Mouse (Mus musculus) lung, embryonic 14.5 days (tissue): ENCODE measurements around the gene Tmem202. TPM values are rescaled to one million over a fixed set of nuclear protein-coding genes. Genes with fewer than 3 reads are reported as not detected.

Experiments
- ATAC-seq: fragments of 200-750 bp; cut with Nextera tagmentation; 2 replicates; pipeline ENCODE4 v1.8.0; 2017; ENCODE audit warnings: mild to moderate bottlenecking, moderate TSS enrichment, moderate library complexity; ENCODE audit not compliant: insufficient read depth
- DNase-seq: peaks from one replicate; pipeline ENCODE4 v3.0.0-alpha.2; 2015
- H3K27ac ChIP-seq: fragments of 300-500 bp; sonication (generic); 2 replicates; pipeline ENCODE4 v1.5.1; 2014; ENCODE audit warnings: low read depth, mild to moderate bottlenecking, moderate library complexity
- H3K27me3 ChIP-seq: fragments of 300-500 bp; sonication (generic); 2 replicates; pipeline ENCODE4 v1.6.1; 2014; ENCODE audit warnings: low read length, control low read depth; ENCODE audit not compliant: insufficient read depth
- H3K36me3 ChIP-seq: fragments of 300-500 bp; sonication (generic); 2 replicates; pipeline ENCODE4 v1.6.1; 2014; ENCODE audit warnings: control low read depth; ENCODE audit not compliant: insufficient read depth
- H3K4me1 ChIP-seq: fragments of 300-500 bp; sonication (generic); 2 replicates; pipeline ENCODE4 v1.6.1; 2014; ENCODE audit warnings: antibody characterized with exemption, control low read depth; ENCODE audit not compliant: insufficient read depth
- H3K4me2 ChIP-seq: fragments of 300-500 bp; sonication (generic); 2 replicates; pipeline ENCODE4 v1.6.1; 2014; ENCODE audit warnings: mild to moderate bottlenecking
- H3K4me3 ChIP-seq: fragments of 300-500 bp; sonication (generic); 2 replicates; pipeline ENCODE4 v1.5.1; 2014; ENCODE audit warnings: low read depth, low read length
- H3K9ac ChIP-seq: fragments of 300-500 bp; sonication (generic); 2 replicates; pipeline ENCODE4 v1.6.1; 2014
- H3K9me3 ChIP-seq: fragments of 300-500 bp; sonication (generic); 2 replicates; pipeline ENCODE4 v1.6.1; 2016; ENCODE audit warnings: low read depth, low read length, control low read depth
- CTCF ChIP-seq: IDR thresholded peaks from 2 replicates; pipeline ENCODE4 v1.5.1; 2016; ENCODE audit warnings: antibody characterized with exemption, low read depth
- WGBS: fragments of 180-500 bp; shearing (Covaris S2); extraction: QIAGEN DNeasy Blood & Tissue Kit; methylation state at CpG from one replicate; pipeline ENCODE4 v1.1.7; 2014; 5-methylcytosine and 5-hydroxymethylcytosine counted together
- polyA plus RNA-seq: library from polyadenylated mRNA; unstranded; fragments of >200 nt; fragmentation: Nextera tagmentation; extraction: Ambion mirVana; gene quantifications from 2 replicates; pipeline ENCODE4 v1.2.1, GENCODE M21; 2014

The Tmem202 gene
- polyA plus RNA-seq, 1 experiment from 2014 or later = not detected

DNA sequence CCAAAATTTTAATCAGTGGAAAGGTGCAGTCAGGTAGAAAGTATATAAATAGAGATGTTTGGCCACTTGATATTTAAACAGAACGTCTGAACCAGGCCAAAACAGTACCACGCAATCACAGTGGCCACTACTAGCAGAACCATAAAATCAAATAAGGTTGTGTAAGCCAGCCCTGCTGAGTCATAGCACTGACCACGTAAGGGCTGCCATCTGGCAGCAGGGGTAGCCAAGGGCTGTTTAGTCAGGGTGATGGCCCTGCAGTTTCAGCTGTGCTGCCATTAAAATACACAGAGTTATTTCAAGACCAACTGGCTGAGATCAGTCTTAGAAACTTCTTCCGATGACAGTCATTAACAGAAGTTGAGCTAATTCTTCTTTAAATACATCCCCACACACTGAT, 5.8 kb downstream of the Tmem202 start:
- Histone ChIP-seq H3K9me3 (no peaks in the 10 kb centered on the region), H3K4me2 (no peak overlapping the region), H3K27ac (no peak overlapping the region), H3K4me1 (no peaks in the 10 kb centered on the region), H3K27me3 (no peaks in the 10 kb centered on the region), H3K4me3 (no peak overlapping the region), H3K9ac (no peak overlapping the region), H3K36me3 (no peaks in the 10 kb centered on the region)
- DNase-seq (no peak), ATAC-seq (no peak)
- 77% methylated on average over 4 of the region's 4 CpGs for WGBS
- TF ChIP-seq CTCF = no peak

DNA sequence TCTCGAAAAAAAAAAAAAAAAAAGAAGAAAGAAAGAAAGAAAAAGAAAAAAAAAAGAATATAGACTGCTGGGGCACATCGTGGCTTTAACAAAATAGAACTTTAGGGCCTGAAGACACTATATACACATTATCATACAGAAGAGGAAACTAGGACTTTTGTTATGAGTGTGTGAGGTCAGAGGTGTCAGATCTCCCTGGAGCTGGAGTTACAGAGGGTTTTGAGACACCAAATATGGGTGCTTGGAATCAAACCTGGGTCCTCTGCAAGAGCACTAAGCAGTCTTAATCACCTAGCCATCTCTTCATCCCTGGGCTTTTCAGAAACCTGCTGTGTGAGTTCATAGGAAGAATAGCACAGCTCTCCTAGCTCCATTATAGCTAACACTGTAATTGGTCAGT, 6.2 kb downstream of the Tmem202 start:
- 72% methylated on average over 2 of the region's 2 CpGs for WGBS
- no peak for ATAC-seq

DNA sequence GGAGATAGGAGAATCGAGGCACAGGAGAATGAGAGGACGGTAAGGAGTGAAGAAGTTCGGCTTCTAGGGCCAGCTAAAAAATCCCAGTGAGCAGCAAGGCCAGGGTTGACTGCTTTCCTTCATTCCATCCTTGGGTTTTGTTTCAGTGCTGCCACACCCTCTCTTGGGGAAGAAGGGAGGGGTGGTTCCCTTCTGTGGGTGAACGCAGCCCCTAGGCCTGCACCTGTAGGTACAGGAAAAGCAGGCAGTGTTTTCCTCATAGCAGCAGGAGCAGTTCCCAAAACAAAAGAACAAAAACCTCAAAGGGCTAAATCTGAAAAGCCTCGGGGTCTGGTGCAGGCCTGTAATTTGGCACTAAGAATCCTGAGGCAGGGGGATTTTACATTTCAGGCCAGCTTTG, 8.0 kb downstream of the Tmem202 start:
- no peak for DNase-seq

More for the DNA sequence above, 6.2 kb downstream of the Tmem202 start:
- DNase-seq = no peak
- H3K4me1 ChIP-seq = no peaks in the 10 kb centered on the region
- TF ChIP-seq CTCF = no peak
- H3K4me3 ChIP-seq = no peak overlapping the region
- no peak overlapping the region for H3K9ac ChIP-seq
- H3K4me2 ChIP-seq = no peak overlapping the region
- no peaks in the 10 kb centered on the region for H3K36me3 ChIP-seq
- H3K9me3 ChIP-seq = no peaks in the 10 kb centered on the region
- no peaks in the 10 kb centered on the region for H3K27me3 ChIP-seq
- H3K27ac ChIP-seq = no peak overlapping the region

DNA sequence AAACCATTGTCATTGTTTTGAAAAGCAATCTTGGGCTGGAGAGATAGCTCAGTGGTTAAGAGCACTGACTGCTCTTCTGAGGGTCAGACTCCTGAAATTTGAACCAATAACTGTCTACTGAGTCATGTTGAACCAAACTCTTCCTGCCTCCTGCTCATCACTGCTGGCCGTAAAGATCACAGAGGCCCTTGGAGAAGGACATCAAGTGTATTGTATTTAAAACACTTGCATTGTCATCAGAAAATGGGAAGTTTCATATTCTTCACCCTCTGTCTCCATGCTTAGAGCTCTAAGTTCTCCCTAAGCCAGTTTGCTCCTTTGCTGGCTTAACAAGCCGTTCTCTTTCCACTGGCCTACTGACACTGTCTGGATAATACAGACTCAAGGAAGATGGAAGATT, 11.4 kb downstream of the Tmem202 start:
- DNase-seq (no peak), ATAC-seq (no peak)
- no peaks in the 10 kb centered on the region for H3K4me1 ChIP-seq
- H3K9me3 ChIP-seq = no peaks in the 10 kb centered on the region
- H3K27me3 ChIP-seq = no peaks in the 10 kb centered on the region
- no peak overlapping the region for H3K27ac ChIP-seq
- no peak overlapping the region for H3K4me2 ChIP-seq
- H3K36me3 ChIP-seq = no peaks in the 10 kb centered on the region
- no peak overlapping the region for H3K9ac ChIP-seq
- no peak overlapping the region for H3K4me3 ChIP-seq
- 82% methylated on average over 2 of the region's 2 CpGs for WGBS
- no peak for TF ChIP-seq CTCF

More for the DNA sequence above, 8.0 kb downstream of the Tmem202 start:
- Histone ChIP-seq H3K4me1 (no peaks in the 10 kb centered on the region), H3K27ac (no peak overlapping the region), H3K4me3 (no peak overlapping the region), H3K4me2 (no peak overlapping the region), H3K27me3 (no peaks in the 10 kb centered on the region), H3K9ac (no peak overlapping the region), H3K36me3 (no peaks in the 10 kb centered on the region), H3K9me3 (no peaks in the 10 kb centered on the region)
- 56% methylated on average over 5 of the region's 5 CpGs for WGBS
- no peak for TF ChIP-seq CTCF
- ATAC-seq = no peak

DNA sequence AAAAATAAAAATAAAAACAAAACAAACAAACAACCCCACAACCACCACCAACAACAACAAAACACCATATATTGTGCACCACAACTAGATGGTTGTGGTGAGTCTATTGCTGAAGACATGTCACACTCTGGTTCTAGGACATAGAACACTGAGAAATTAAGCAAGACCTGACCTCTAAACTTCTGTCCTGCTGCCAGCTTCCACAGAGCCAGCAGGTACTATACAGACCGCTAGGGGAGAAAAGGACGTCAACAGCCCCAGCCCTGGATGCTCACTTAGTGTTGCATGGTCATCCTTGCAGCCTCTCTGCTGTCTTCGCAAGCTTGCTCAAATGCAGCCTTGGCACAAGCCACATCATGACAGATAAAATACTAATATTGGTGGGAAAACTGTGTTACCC, 12.1 kb downstream of the Tmem202 start:
- Histone ChIP-seq H3K4me2 (no peak overlapping the region), H3K27me3 (no peaks in the 10 kb centered on the region), H3K4me1 (no peaks in the 10 kb centered on the region), H3K9me3 (no peaks in the 10 kb centered on the region), H3K36me3 (no peaks in the 10 kb centered on the region), H3K27ac (no peak overlapping the region), H3K4me3 (no peak overlapping the region), H3K9ac (no peak overlapping the region)
- WGBS = 86% methylated on average over 3 of the region's 3 CpGs
- DNase-seq = no peak
- ATAC-seq = no peak
- no peak for TF ChIP-seq CTCF

DNA sequence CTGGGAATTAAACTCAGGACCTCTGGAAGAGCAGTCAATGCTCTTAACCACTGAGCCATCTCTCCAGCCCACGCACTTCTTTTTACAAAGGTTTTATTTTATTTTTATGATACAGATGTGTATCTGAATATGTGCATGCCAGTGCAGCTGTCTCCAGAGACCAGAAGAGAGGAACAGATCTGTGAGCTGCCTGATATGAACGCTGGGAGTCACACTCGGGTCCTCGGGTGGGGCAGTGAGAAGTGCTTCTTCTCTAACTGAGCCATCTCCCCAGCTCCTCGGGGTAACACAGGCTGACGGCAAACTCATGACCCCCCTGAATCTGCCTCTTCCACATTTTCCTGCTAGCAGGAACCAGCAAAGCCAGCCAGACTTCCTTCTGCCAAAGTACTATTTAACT, 12.9 kb downstream of the Tmem202 start:
- no peak for TF ChIP-seq CTCF
- no peak overlapping the region for H3K4me2 ChIP-seq
- no peak overlapping the region for H3K9ac ChIP-seq
- no peaks in the 10 kb centered on the region for H3K36me3 ChIP-seq
- no peak overlapping the region for H3K4me3 ChIP-seq
- 79% methylated on average over 6 of the region's 6 CpGs for WGBS
- ATAC-seq = no peak
- H3K27ac ChIP-seq = no peak overlapping the region
- no peaks in the 10 kb centered on the region for H3K9me3 ChIP-seq
- H3K4me1 ChIP-seq = no peaks in the 10 kb centered on the region
- no peaks in the 10 kb centered on the region for H3K27me3 ChIP-seq
- no peak for DNase-seq

DNA sequence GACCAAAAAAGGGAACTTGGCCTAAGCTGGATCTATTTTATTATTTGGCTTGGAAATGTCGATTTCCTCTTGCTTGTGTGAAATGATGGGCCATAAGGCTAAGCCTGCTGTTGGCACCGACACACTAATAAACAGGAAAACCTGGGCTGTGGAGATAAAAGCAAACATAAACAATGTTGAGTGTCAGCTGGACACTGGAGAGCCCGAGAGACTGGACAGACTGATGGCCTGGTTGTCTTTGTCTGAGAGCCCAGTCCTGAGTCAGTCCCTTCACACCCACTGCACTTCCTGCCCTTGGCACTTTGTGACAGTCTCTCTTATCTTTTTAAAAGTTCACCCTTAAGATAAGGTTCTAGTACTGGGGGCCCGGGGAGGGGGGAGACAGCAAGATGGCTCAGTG, 16.7 kb downstream of the Tmem202 start:
- peak; percentile 37 for DNase-seq

DNA sequence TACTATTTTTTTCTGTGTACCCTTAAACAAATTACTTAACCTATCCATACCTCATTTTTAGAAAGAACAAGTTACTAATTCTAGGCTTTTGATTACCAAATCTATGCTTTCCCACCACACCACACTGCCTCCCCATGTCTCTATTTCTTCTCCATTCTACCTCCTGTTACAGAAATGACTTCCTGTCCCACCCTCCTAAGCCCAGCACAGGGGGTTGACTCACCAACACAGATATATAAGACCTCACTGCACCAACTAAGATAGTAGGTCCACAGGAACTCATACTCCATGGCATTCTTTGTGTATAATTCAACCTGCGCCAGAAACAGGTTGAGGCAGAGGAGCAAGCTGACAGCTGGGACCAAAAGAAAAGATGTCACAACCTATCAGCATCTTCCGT, 20.3 kb downstream of the Tmem202 start:
- H3K36me3 ChIP-seq = no peaks in the 10 kb centered on the region
- no peak for ATAC-seq
- H3K9ac ChIP-seq = no peak overlapping the region
- H3K27ac ChIP-seq = no peak overlapping the region
- WGBS = 85% methylated on average over 2 of the region's 2 CpGs
- no peak overlapping the region for H3K4me3 ChIP-seq
- H3K4me1 ChIP-seq = no peaks in the 10 kb centered on the region
- no peak for TF ChIP-seq CTCF
- no peaks in the 10 kb centered on the region for H3K9me3 ChIP-seq
- DNase-seq = no peak
- no peak overlapping the region for H3K4me2 ChIP-seq
- no peaks in the 10 kb centered on the region for H3K27me3 ChIP-seq

More for the DNA sequence above, 16.7 kb downstream of the Tmem202 start:
- no peak overlapping the region for H3K4me2 ChIP-seq
- no peak for TF ChIP-seq CTCF
- H3K4me3 ChIP-seq = no peak overlapping the region
- no peaks in the 10 kb centered on the region for H3K36me3 ChIP-seq
- H3K27me3 ChIP-seq = no peaks in the 10 kb centered on the region
- H3K9ac ChIP-seq = no peak overlapping the region
- no peaks in the 10 kb centered on the region for H3K4me1 ChIP-seq
- ATAC-seq = no peak
- 18% methylated on average over 4 of the region's 4 CpGs for WGBS
- no peak overlapping the region for H3K27ac ChIP-seq
- H3K9me3 ChIP-seq = no peaks in the 10 kb centered on the region
